Comparison of ENCODE assay signal across 10 mouse cellular contexts in the genomic region with DNA sequence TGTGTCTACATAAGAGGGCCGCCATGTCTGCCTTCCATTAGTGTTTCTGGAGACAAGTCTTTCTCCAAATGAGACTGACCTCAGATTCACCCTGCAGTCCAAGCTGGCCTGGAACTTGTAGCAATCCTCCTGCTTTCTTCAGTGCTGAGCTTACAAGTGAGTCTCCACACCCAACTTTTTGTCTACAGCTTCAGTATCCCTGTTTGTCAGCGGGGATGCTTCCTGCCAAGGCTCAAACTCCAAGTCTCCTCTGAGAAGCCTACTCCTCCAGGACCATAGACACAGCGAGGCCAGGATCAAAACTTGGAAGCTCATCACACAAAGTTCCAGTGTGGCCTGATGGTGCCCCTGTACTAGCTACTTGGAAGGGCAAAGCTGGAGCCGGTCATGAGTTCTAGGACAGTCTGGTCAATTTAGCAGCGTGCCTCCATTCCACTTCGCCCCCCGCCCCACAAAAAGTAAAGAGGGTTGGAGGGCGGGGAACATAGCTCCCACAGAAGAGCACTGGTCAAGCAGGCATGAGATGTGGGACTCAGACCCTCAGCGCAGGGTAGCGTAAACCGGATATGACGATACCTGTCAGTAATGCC. TPM values are rescaled to one million over a fixed set of nuclear protein-coding genes. Genes with fewer than 3 reads are reported as not detected.
A peak's percentile ranks its signal among the peaks of the same experiment; 100 is the strongest.
DNase-seq lines count a peak whose midpoint lies in the region; ATAC-seq and TF ChIP-seq lines count a peak whose summit lies in the region.
"Had no signal": no experiment of that assay in that cellular context is flagged by ENCODE, and none has a peak within 500 bp of the region (broad histone marks: within the 10 kb centered on the region; RNA-seq: fewer than 3 reads in every experiment).

No protein-coding gene starts in this region.

- no peak overlapping the region for H3K4me3 ChIP-seq in heart, embryonic 11.5 days (ENCODE audit: low read depth, low read length)
- H3K4me3 ChIP-seq in lung, embryonic 16.5 days (ENCODE audit: low read length): no peak overlapping the region
- H3K4me3 ChIP-seq in lung, adult 2 months (replicated peaks; ENCODE audit: extremely low read depth, low read depth, low read length): no peak overlapping the region
- H3K4me3 ChIP-seq in heart, embryonic 16.5 days (ENCODE audit: low read length): no peak overlapping the region
- no peak overlapping the region for H3K4me3 ChIP-seq in small intestine, adult 2 months (ENCODE audit: low read depth, low read length)
- H3K4me3 ChIP-seq: forebrain, embryonic 13.5 days had no signal

- H3K4me1 ChIP-seq in heart, embryonic 11.5 days (ENCODE audit: control insufficient read depth, insufficient read depth, low read length): peaks cover 41% of the 10 kb centered on the region
- peaks cover 24% of the 10 kb centered on the region for H3K4me1 ChIP-seq in lung, embryonic 16.5 days (replicated peaks; ENCODE audit: control insufficient read depth, insufficient read depth, low read length)
- peaks cover 3% of the 10 kb centered on the region for H3K4me1 ChIP-seq in lung, adult 2 months (ENCODE audit: control insufficient read depth, insufficient read depth, low read length)
- H3K4me1 ChIP-seq in heart, embryonic 16.5 days (ENCODE audit: control insufficient read depth, insufficient read depth, low read length): peaks cover 43% of the 10 kb centered on the region
- peaks cover 34% of the 10 kb centered on the region; the same call in 1 of the 2 replicates for H3K4me1 ChIP-seq in small intestine, adult 2 months (ENCODE audit: control insufficient read depth, insufficient read depth, insufficient read length, low read length)

- TF ChIP-seq POLR2A in lung, adult 2 months (IDR thresholded peaks at IDR 0.05; ENCODE audit: borderline replicate concordance, extremely low read depth, low read depth, low read length): no peak
- TF ChIP-seq POLR2A in small intestine, adult 2 months (IDR thresholded peaks at IDR 0.05; ENCODE audit: low read depth, low read length): no peak

- intact Hi-C loops in left cerebral cortex, postnatal 4 days (cut with DNase I): no loop called here

- ATAC-seq in heart, embryonic 11.5 days (replicated peaks; ENCODE audit: insufficient number of reproducible peaks, low FRiP score, low TSS enrichment): no peak
- ATAC-seq in lung, embryonic 16.5 days (ENCODE audit: low read depth): no peak
- ATAC-seq in heart, embryonic 16.5 days (replicated peaks; ENCODE audit: extremely low read depth, insufficient read depth, low FRiP score): no peak
- ATAC-seq: forebrain, embryonic 13.5 days had no signal

- peak overlapping the region; percentile 93 for H3K27ac ChIP-seq in heart, embryonic 11.5 days (ENCODE audit: low read depth, low read length)
- peak overlapping the region; percentile 76 for H3K27ac ChIP-seq in lung, embryonic 16.5 days (ENCODE audit: low read length)
- H3K27ac ChIP-seq in heart, embryonic 16.5 days (ENCODE audit: low read length): peak overlapping the region; percentile 88
- H3K27ac ChIP-seq in small intestine, adult 2 months (ENCODE audit: insufficient read depth, low read depth, low read length): peak overlapping the region; percentile 72
- H3K27ac ChIP-seq: forebrain, embryonic 13.5 days had no signal

- TF ChIP-seq CTCF in lung, adult 2 months (IDR thresholded peaks at IDR 0.05; ENCODE audit: insufficient read depth, low read length): no peak
- TF ChIP-seq CTCF in small intestine, adult 2 months (IDR thresholded peaks at IDR 0.05; ENCODE audit: extremely low read depth, insufficient read length, insufficient replicate concordance, low read depth, low read length): no peak

- no peak overlapping the region for H3K9ac ChIP-seq in heart, embryonic 11.5 days (ENCODE audit: low read depth, low read length)
- H3K9ac ChIP-seq in lung, embryonic 16.5 days (ENCODE audit: low read length): no peak overlapping the region
- H3K9ac ChIP-seq in heart, embryonic 16.5 days (ENCODE audit: low read length): no peak overlapping the region; the same call in 1 of the 2 replicates
- H3K9ac ChIP-seq: forebrain, embryonic 13.5 days had no signal

- H3K27me3 ChIP-seq in heart, embryonic 11.5 days (ENCODE audit: control insufficient read depth, insufficient read depth, low read length): no peaks in the 10 kb centered on the region
- no peaks in the 10 kb centered on the region for H3K27me3 ChIP-seq in lung, embryonic 16.5 days (ENCODE audit: control insufficient read depth, insufficient read depth, low read depth, low read length)
- no peaks in the 10 kb centered on the region for H3K27me3 ChIP-seq in heart, embryonic 16.5 days (ENCODE audit: control insufficient read depth, insufficient read depth, low read length)
- no peaks in the 10 kb centered on the region for H3K27me3 ChIP-seq in small intestine, adult 2 months (ENCODE audit: control insufficient read depth, insufficient read depth, low read length)

- 90% methylated on average over 12 of the region's 12 CpGs for WGBS in heart, embryonic 11.5 days (ENCODE audit: insufficient replicate concordance)
- 93% methylated on average over 12 of the region's 12 CpGs for WGBS in lung, embryonic 16.5 days
- 92% methylated on average over 12 of the region's 12 CpGs for WGBS in lung, adult 2 months
- 90% methylated on average over 12 of the region's 12 CpGs for WGBS in heart, embryonic 16.5 days
- 93% methylated on average over 12 of the region's 12 CpGs for WGBS in small intestine, adult 2 months

- H3K9me3 ChIP-seq in heart, embryonic 11.5 days (replicated peaks; ENCODE audit: control insufficient read depth, low read length): no peaks in the 10 kb centered on the region
- no peaks in the 10 kb centered on the region for H3K9me3 ChIP-seq in lung, embryonic 16.5 days (ENCODE audit: control insufficient read depth, low read length)
- no peaks in the 10 kb centered on the region for H3K9me3 ChIP-seq in heart, embryonic 16.5 days (replicated peaks; ENCODE audit: control insufficient read depth, low read length)
- H3K9me3 ChIP-seq: forebrain, embryonic 13.5 days had no signal

- H3K36me3 ChIP-seq in heart, embryonic 11.5 days (ENCODE audit: control insufficient read depth, insufficient read depth, low read length): no peaks in the 10 kb centered on the region
- H3K36me3 ChIP-seq in lung, embryonic 16.5 days (ENCODE audit: control insufficient read depth, insufficient read depth, low read length): no peaks in the 10 kb centered on the region
- no peaks in the 10 kb centered on the region for H3K36me3 ChIP-seq in heart, embryonic 16.5 days (ENCODE audit: control insufficient read depth, insufficient read depth)
- H3K36me3 ChIP-seq in small intestine, adult 2 months (ENCODE audit: control insufficient read depth, insufficient read depth, low read length): no peaks in the 10 kb centered on the region

- no peak for DNase-seq in heart, adult 18-20 months
- no peak for DNase-seq in lung, adult 2 months
- DNase-seq in right cerebral cortex, postnatal 36 days (ENCODE audit: low spot score in 2 of 2): no peak
- no peak for DNase-seq in left cerebral cortex, postnatal 4 days
- DNase-seq: kidney, postnatal 36 days had no signal

- H3K4me2 ChIP-seq in heart, embryonic 11.5 days: no peak overlapping the region; the same call in 1 of the 2 replicates
- no peak overlapping the region for H3K4me2 ChIP-seq in lung, embryonic 16.5 days (ENCODE audit: low read depth, low read length)
- no peak overlapping the region for H3K4me2 ChIP-seq in heart, embryonic 16.5 days (ENCODE audit: low read depth, low read length)
- H3K4me2 ChIP-seq: forebrain, embryonic 13.5 days had no signal

RNA-seq across cellular contexts. Expression of gene Actb, which starts 20.9 kb away (rescaled TPM):
- 7,480 and 8,290 TPM in 2 replicates for polyA plus RNA-seq in heart, embryonic 11.5 days (2014; fragmentation: Nextera tagmentation; extraction: Ambion mirVana)
- 1,000 to 10,000 TPM in 1 of 2 experiments, 100 to 1,000 TPM in 1; 875 to 1,008 TPM for total RNA-seq in heart, adult 18-20 months (2021)
- 16,153 and 18,603 TPM in 2 replicates for polyA plus RNA-seq in lung, embryonic 16.5 days (2015; fragmentation: Nextera tagmentation; extraction: Ambion mirVana)
- polyA plus RNA-seq in lung, adult 2 months (2012; rRNA removed): 5,708 and 6,451 TPM in 2 replicates
- 5,062 and 5,724 TPM in 2 replicates for polyA plus RNA-seq in heart, embryonic 16.5 days (2015; fragmentation: Nextera tagmentation; extraction: Ambion mirVana)
- 4,701 and 11,894 TPM in 2 replicates for polyA plus RNA-seq in small intestine, adult 2 months (2012; rRNA removed)
- total RNA-seq in left cerebral cortex, postnatal 4 days (2021): 1,000 to 10,000 TPM; 5,289 to 5,459 TPM

RNA-seq across cellular contexts. Expression of gene Fbxl18, which starts 32.2 kb away (rescaled TPM):
- polyA plus RNA-seq in heart, embryonic 11.5 days (2014; fragmentation: Nextera tagmentation; extraction: Ambion mirVana): 7.0 and 8.0 TPM in 2 replicates
- 1 to 10 TPM; 4.6 to 4.7 TPM for total RNA-seq in heart, adult 18-20 months (2021)
- polyA plus RNA-seq in lung, embryonic 16.5 days (2015; fragmentation: Nextera tagmentation; extraction: Ambion mirVana): 9.5 and 10.3 TPM in 2 replicates
- polyA plus RNA-seq in lung, adult 2 months (2012; rRNA removed): 21.3 and 22.5 TPM in 2 replicates
- 7.5 and 8.3 TPM in 2 replicates for polyA plus RNA-seq in heart, embryonic 16.5 days (2015; fragmentation: Nextera tagmentation; extraction: Ambion mirVana)
- polyA plus RNA-seq in small intestine, adult 2 months (2012; rRNA removed): 17.0 and 28.4 TPM in 2 replicates
- total RNA-seq in left cerebral cortex, postnatal 4 days (2021): 10 to 100 TPM; 34.6 to 35.8 TPM

RNA-seq across cellular contexts. Expression of gene Fscn1, which starts 32.7 kb away (rescaled TPM):
- 180 and 186 TPM in 2 replicates for polyA plus RNA-seq in heart, embryonic 11.5 days (2014; fragmentation: Nextera tagmentation; extraction: Ambion mirVana)
- total RNA-seq in heart, adult 18-20 months (2021): 10 to 100 TPM; 18.2 to 21.6 TPM
- 181 and 222 TPM in 2 replicates for polyA plus RNA-seq in lung, embryonic 16.5 days (2015; fragmentation: Nextera tagmentation; extraction: Ambion mirVana)
- 21.0 and 26.3 TPM in 2 replicates for polyA plus RNA-seq in lung, adult 2 months (2012; rRNA removed)
- polyA plus RNA-seq in heart, embryonic 16.5 days (2015; fragmentation: Nextera tagmentation; extraction: Ambion mirVana): 115 and 129 TPM in 2 replicates
- 12.3 and 15.0 TPM in 2 replicates for polyA plus RNA-seq in small intestine, adult 2 months (2012; rRNA removed)
- 100 to 1,000 TPM; 530 to 553 TPM for total RNA-seq in left cerebral cortex, postnatal 4 days (2021)
